Mouse (Mus musculus): ENCODE results near the gene Usp29. TPM values are rescaled to one million over a fixed set of nuclear protein-coding genes. Genes with fewer than 3 reads are reported as not detected.

The Usp29 gene
- total and polyA plus RNA-seq, 3 experiments: not detected

- Histone ChIP-seq H3K4me3 (replicated peaks in 1 of 3; ENCODE audit: low read depth in 2 of 3, low read length in 2 of 3, poor library complexity in 1 of 3) (no peak overlapping the region), H3K36me3 (replicated peaks in 1 of 2; ENCODE audit: control insufficient read depth in 1 of 2, insufficient read depth in 1 of 2, low read length in 1 of 2) (no peaks in the 10 kb centered on the region), H3K9ac (ENCODE audit: insufficient read depth, low read depth) (no peak overlapping the region), H3K79me2 (replicated peaks; ENCODE audit: control insufficient read depth, extremely low read depth, insufficient read depth, poor library complexity, severe bottlenecking) (no peaks in the 10 kb centered on the region), H3K4me2 (ENCODE audit: insufficient read depth, low read depth, poor library complexity, severe bottlenecking) (no peak overlapping the region), H3K4me1 (ENCODE audit: control insufficient read depth in 1 of 2, insufficient read depth in 2 of 2) (no peaks in the 10 kb centered on the region), H3K27ac (ENCODE audit: insufficient read depth, low read depth) (no peak overlapping the region), H3K9me3 (replicated peaks; ENCODE audit: low read length) (peaks cover 76% of the 10 kb centered on the region), H3K27me3 (replicated peaks) (no peaks in the 10 kb centered on the region)
- in situ Hi-C loops (cut with MboI; ENCODE audit: low pct_ligation_motif_present, low pct_unique_long_range_greater_than_20kb, low sequenced_read_pairs) (no loop called here), dilution Hi-C loops (cut with MboI; ENCODE audit: extremely low pct_ligation_motif_present, extremely low pct_unique_long_range_greater_than_20kb, low sequenced_read_pairs) (no loop called here)
- TF ChIP-seq ZC3H11A (IDR thresholded peaks at IDR 0.05; ENCODE audit: low read depth, low read length) (no peak), GABPA (IDR thresholded peaks at IDR 0.05; ENCODE audit: insufficient replicate concordance, low read depth, low read length) (no peak), CTCF (conservative IDR thresholded peaks at IDR 0.05 in 1 of 2, IDR thresholded peaks at IDR 0.05 in 1 of 2; ENCODE audit: low read depth in 2 of 2, low read length in 2 of 2) (no peak), MEF2A (IDR thresholded peaks at IDR 0.05; ENCODE audit: borderline replicate concordance, low read depth, low read length) (no peak), USF2 (conservative IDR thresholded peaks at IDR 0.05; ENCODE audit: low read depth, low read length) (no peak), MAFK (IDR thresholded peaks at IDR 0.05; ENCODE audit: insufficient replicate concordance, low read length) (no peak), ZNF384 (IDR thresholded peaks at IDR 0.05; ENCODE audit: low read depth, low read length) (no peak)
- no peak for DNase-seq (ENCODE audit: extremely low read depth)
Observed at GRCm38 (mm10) chr7:6708451-6709180, 21.8 kb upstream of the Usp29 start.

GRCm38 (mm10) chr7:6709396-6709795, 21.0 kb upstream of the Usp29 start:
- no peak overlapping the region for H3K27ac ChIP-seq (ENCODE audit: insufficient read depth, low read depth)
- no peaks in the 10 kb centered on the region for H3K79me2 ChIP-seq (replicated peaks; ENCODE audit: control insufficient read depth, extremely low read depth, insufficient read depth, poor library complexity, severe bottlenecking)
- H3K4me1 ChIP-seq (ENCODE audit: control insufficient read depth in 1 of 2, insufficient read depth in 2 of 2): no peaks in the 10 kb centered on the region
- peaks cover 76% of the 10 kb centered on the region for H3K9me3 ChIP-seq (replicated peaks; ENCODE audit: low read length)
- H3K27me3 ChIP-seq (replicated peaks): no peaks in the 10 kb centered on the region
- no peak for TF ChIP-seq MYC (IDR thresholded peaks at IDR 0.05; ENCODE audit: low read depth, low read length)
- TF ChIP-seq CHD2 (IDR thresholded peaks at IDR 0.05; ENCODE audit: low read length): no peak
- no peak for TF ChIP-seq JUN (IDR thresholded peaks at IDR 0.05; ENCODE audit: insufficient read depth, low read depth, low read length)
- TF ChIP-seq GABPA (IDR thresholded peaks at IDR 0.05; ENCODE audit: insufficient replicate concordance, low read depth, low read length): no peak
- no peak for TF ChIP-seq USF1 (IDR thresholded peaks at IDR 0.05; ENCODE audit: low read depth, low read length)
- TF ChIP-seq USF2 (conservative IDR thresholded peaks at IDR 0.05; ENCODE audit: low read depth, low read length): no peak
- no peak for TF ChIP-seq POLR2AphosphoS2 (IDR thresholded peaks at IDR 0.05; ENCODE audit: low read depth, low read length)
- TF ChIP-seq JUND (conservative IDR thresholded peaks at IDR 0.05; ENCODE audit: low read depth, low read length): no peak
- TF ChIP-seq IRF4 (IDR thresholded peaks at IDR 0.05; ENCODE audit: low read depth, low read length): no peak
- TF ChIP-seq MAZ (IDR thresholded peaks at IDR 0.05; ENCODE audit: low read depth, low read length): no peak
- TF ChIP-seq MAFK (IDR thresholded peaks at IDR 0.05; ENCODE audit: insufficient replicate concordance, low read length): no peak
- H3K4me2 ChIP-seq (ENCODE audit: insufficient read depth, low read depth, poor library complexity, severe bottlenecking): no peak overlapping the region
- in situ Hi-C loops (cut with MboI; ENCODE audit: low pct_ligation_motif_present, low pct_unique_long_range_greater_than_20kb, low sequenced_read_pairs) (no loop called here), dilution Hi-C loops (cut with MboI; ENCODE audit: extremely low pct_ligation_motif_present, extremely low pct_unique_long_range_greater_than_20kb, low sequenced_read_pairs) (no loop called here)
- DNase-seq (ENCODE audit: extremely low read depth): no peak
- no peaks in the 10 kb centered on the region for H3K36me3 ChIP-seq (replicated peaks in 1 of 2; ENCODE audit: control insufficient read depth in 1 of 2, insufficient read depth in 1 of 2, low read length in 1 of 2)
- no peak overlapping the region for H3K4me3 ChIP-seq (replicated peaks in 1 of 3; ENCODE audit: low read depth in 2 of 3, low read length in 2 of 3, poor library complexity in 1 of 3)
- H3K9ac ChIP-seq (ENCODE audit: insufficient read depth, low read depth): no peak overlapping the region

Data from CH12.LX (cell line).